Mouse (Mus musculus): ENCODE results near the gene Zc3hav1. TPM values are rescaled to one million over a fixed set of nuclear protein-coding genes. Genes with fewer than 3 reads are reported as not detected.

The Zc3hav1 gene
- polyA plus RNA-seq, 1 experiment: 6.1 TPM

DNA sequence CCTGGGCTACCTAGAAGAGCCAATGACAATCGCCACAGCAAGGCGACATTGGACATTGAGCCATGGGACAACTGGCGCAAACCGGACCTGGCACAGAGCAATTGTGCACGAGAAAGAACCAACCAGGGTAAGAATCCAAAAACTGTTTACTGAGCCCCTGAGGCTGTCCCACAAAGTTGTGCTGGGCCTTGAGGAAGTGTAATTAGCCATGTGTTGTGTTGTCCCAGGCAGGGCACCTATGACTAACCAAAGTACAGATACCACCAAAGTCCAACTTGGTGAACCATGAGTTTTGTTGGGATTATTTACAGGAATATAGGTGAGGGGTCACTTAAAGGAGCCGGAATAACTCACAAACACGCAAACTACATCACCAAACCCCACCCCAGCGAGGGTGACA is 96.9 kb downstream of the Zc3hav1 start:
- TF ChIP-seq FLI1 (IDR thresholded peaks at IDR 0.05; ENCODE audit: low read length) (no peak), GATA1 (IDR thresholded peaks at IDR 0.05; ENCODE audit: borderline replicate concordance, low read length) (no peak)
- no peaks in the 10 kb centered on the region for H3K36me3 ChIP-seq (replicated peaks; ENCODE audit: low read length)
- peaks cover 7% of the 10 kb centered on the region for H3K9me3 ChIP-seq
- H3K4me3 ChIP-seq (replicated peaks): no peak overlapping the region
- peaks cover 24% of the 10 kb centered on the region for H3K4me1 ChIP-seq
- H3K27me3 ChIP-seq (replicated peaks): peaks cover 37% of the 10 kb centered on the region

DNA sequence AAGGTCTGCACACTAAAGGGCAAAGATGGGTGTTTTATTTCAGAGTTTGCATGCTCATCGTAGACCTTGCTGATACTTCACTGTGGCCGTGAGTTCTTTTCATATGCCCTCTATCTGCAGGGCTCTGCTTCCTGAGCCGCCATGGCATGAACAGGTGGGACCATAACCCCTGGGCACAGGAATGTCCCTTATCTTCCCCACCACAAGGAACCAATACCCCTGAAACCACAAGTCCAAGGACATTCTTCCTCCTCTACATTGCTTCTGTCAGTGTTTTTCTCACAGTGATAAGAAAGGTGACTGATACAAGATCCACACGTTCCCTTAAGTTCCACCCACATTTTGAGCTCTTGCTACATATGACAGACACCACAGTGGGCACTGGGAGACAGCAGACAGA is 97.6 kb downstream of the Zc3hav1 start:
- Histone ChIP-seq H3K27me3 (replicated peaks) (peaks cover 44% of the 10 kb centered on the region), H3K4me3 (replicated peaks) (no peak overlapping the region), H3K4me1 (peaks cover 24% of the 10 kb centered on the region), H3K9me3 (peaks cover 7% of the 10 kb centered on the region), H3K36me3 (replicated peaks; ENCODE audit: low read length) (no peaks in the 10 kb centered on the region)
- TF ChIP-seq GATA1 (IDR thresholded peaks at IDR 0.05; ENCODE audit: borderline replicate concordance, low read length): no peak
- TF ChIP-seq FLI1 (IDR thresholded peaks at IDR 0.05; ENCODE audit: low read length): no peak

DNA sequence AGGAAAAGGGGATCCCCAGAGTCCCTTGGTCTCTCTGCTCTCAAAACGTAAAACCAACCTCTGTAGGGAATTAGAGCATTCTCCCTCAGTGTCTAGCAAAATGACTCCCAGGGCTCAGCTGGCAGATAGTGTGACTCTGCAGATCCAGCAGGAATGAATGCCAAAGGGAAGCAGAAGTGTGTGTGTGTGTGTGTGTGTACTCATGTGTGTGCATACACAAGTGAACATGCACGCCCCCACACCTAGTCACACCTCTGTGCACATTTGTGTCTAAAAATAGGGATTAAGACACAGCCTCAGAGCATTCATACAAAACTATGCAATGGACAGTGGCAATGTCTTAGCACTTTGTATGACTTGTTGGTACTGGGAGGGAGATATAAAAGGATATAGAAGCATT is 98.6 kb downstream of the Zc3hav1 start:
- Histone ChIP-seq H3K4me3 (replicated peaks) (peak overlapping the region; percentile 29), H3K27me3 (replicated peaks) (peaks cover 52% of the 10 kb centered on the region), H3K36me3 (replicated peaks; ENCODE audit: low read length) (no peaks in the 10 kb centered on the region), H3K9me3 (peaks cover 7% of the 10 kb centered on the region), H3K4me1 (peaks cover 24% of the 10 kb centered on the region)
- TF ChIP-seq FLI1 (IDR thresholded peaks at IDR 0.05; ENCODE audit: low read length): no peak
- no peak for TF ChIP-seq GATA1 (IDR thresholded peaks at IDR 0.05; ENCODE audit: borderline replicate concordance, low read length)

Other genes with a start within 250 kb of the Zc3hav1 start
- gene Tmem213, start 245.3 kb downstream of the Zc3hav1 start, polyA plus RNA-seq (2012; ENCODE audit: insufficient read depth, low replicate concordance): not detected in 2 replicates
- gene Atp6v0a4, start 230.0 kb downstream of the Zc3hav1 start, polyA plus RNA-seq (2012; ENCODE audit: insufficient read depth, low replicate concordance): not detected in 2 replicates
- 0.17 TPM in 1 of 2 replicates, not detected in the other for gene D630045J12Rik, start 100.6 kb downstream of the Zc3hav1 start, polyA plus RNA-seq (2012; ENCODE audit: insufficient read depth, low replicate concordance)
- gene Zc3hav1l, start 55.3 kb downstream of the Zc3hav1 start, polyA plus RNA-seq (2012; ENCODE audit: insufficient read depth, low replicate concordance): 0.56 and 1.5 TPM in 2 replicates
- gene Ttc26, start 26.9 kb upstream of the Zc3hav1 start, polyA plus RNA-seq (2012; ENCODE audit: insufficient read depth, low replicate concordance): not detected in 2 replicates
- gene Ubn2, start 79.3 kb upstream of the Zc3hav1 start, polyA plus RNA-seq (2012; ENCODE audit: insufficient read depth, low replicate concordance): 3.4 and 3.7 TPM in 2 replicates
- gene Fmc1, start 178.9 kb upstream of the Zc3hav1 start, polyA plus RNA-seq (2012; ENCODE audit: insufficient read depth, low replicate concordance): 153 and 240 TPM in 2 replicates
- gene Luc7l2, start 196.7 kb upstream of the Zc3hav1 start, polyA plus RNA-seq (2012; ENCODE audit: insufficient read depth, low replicate concordance): 22.7 and 54.4 TPM in 2 replicates